Mouse (Mus musculus) heart, embryonic 15.5 days (tissue): ENCODE results near the gene Best2. TPM values are rescaled to one million over a fixed set of nuclear protein-coding genes. Genes with fewer than 3 reads are reported as not detected.

Experiments
- ATAC-seq: fragments of 200-750 bp; cut with Nextera tagmentation; replicated peaks from 2 replicates; pipeline ENCODE4 v1.8.0; 2017; ENCODE audit warnings: low read depth, moderate TSS enrichment; ENCODE audit not compliant: insufficient number of reproducible peaks, insufficient read depth, low FRiP score
- H3K27ac ChIP-seq: fragments of 300-500 bp; sonication (generic); 2 replicates; pipeline ENCODE4 v1.5.1; 2015; ENCODE audit warnings: mild to moderate bottlenecking, inconsistent platforms
- H3K27me3 ChIP-seq: fragments of 300-500 bp; sonication (generic); 2 replicates; pipeline ENCODE4 v1.6.1; 2015; ENCODE audit warnings: inconsistent platforms
- H3K36me3 ChIP-seq: fragments of 300-500 bp; sonication (generic); 2 replicates; pipeline ENCODE4 v1.6.1; 2015; ENCODE audit warnings: mild to moderate bottlenecking, inconsistent platforms
- H3K4me1 ChIP-seq: fragments of 300-500 bp; sonication (generic); replicated peaks from 2 replicates; pipeline ENCODE4 v1.6.1; 2015; ENCODE audit warnings: inconsistent platforms
- H3K4me2 ChIP-seq: fragments of 300-500 bp; sonication (generic); 2 replicates; pipeline ENCODE4 v1.6.1; 2015; ENCODE audit warnings: inconsistent platforms, mild to moderate bottlenecking, moderate library complexity
- H3K4me3 ChIP-seq: fragments of 300-500 bp; sonication (generic); 2 replicates; pipeline ENCODE4 v1.5.1; 2015; ENCODE audit warnings: mild to moderate bottlenecking, inconsistent platforms
- H3K9ac ChIP-seq: fragments of 300-500 bp; sonication (generic); 2 replicates; pipeline ENCODE4 v1.6.1; 2015; ENCODE audit warnings: mild to moderate bottlenecking, inconsistent platforms
- H3K9me3 ChIP-seq: fragments of 300-500 bp; sonication (generic); replicated peaks from 2 replicates; pipeline ENCODE4 v1.6.1; 2016; ENCODE audit warnings: inconsistent platforms
- WGBS: fragments of 180-500 bp; shearing (Covaris S2); methylation state at CpG from one replicate; pipeline ENCODE4 v1.1.7; 2015; ENCODE audit warnings: mixed read lengths; 5-methylcytosine and 5-hydroxymethylcytosine counted together
- polyA plus RNA-seq: library from polyadenylated mRNA; unstranded; fragments of >200 nt; fragmentation: Nextera tagmentation; extraction: Ambion mirVana; gene quantifications from 2 replicates; pipeline ENCODE4 v1.2.1, GENCODE M21; 2015

Gene Best2
- polyA plus RNA-seq, 1 experiment from 2014 or later: not detected

DNA sequence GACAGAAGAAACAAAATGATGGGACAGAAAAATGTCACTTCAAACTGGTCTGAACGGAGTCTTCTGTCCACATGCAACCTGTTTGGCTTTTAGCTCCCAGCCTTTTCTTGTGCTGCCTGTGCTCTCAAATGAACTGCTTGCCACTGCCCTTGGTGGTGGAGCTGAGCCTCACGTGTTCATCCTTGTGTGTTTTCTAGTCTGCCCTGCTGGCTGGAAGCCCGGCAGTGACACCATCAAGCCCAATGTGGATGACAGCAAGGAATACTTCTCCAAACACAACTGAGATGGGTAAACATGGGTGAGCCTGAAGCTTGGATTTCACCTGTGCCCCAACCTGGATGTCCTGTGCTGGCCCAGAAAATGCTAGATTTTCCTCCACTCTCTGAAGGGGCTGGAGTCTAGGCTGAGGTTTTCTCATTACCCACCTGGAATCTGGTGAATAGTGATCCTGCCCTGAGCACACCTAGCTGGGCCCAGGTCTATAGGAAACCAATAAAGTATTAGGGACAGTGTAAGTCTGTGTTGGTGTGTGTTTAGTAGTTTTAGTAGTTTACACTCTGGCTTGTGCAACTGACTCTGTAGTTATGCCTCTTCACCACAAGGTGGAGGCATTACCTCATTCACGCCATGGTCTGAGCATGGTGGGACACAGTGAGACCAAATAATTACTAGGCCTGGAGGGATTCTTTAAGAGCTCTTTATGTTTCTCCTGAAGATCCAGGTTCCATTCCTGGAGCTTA is 40.4 kb downstream of the Best2 start:
- no peak for ATAC-seq
- no peaks in the 10 kb centered on the region for H3K27me3 ChIP-seq
- H3K4me2 ChIP-seq: no peak overlapping the region
- WGBS: 62% methylated on average over 4 of the region's 4 CpGs
- H3K4me3 ChIP-seq: no peak overlapping the region
- peaks cover 46% of the 10 kb centered on the region for H3K4me1 ChIP-seq
- no peak overlapping the region for H3K27ac ChIP-seq
- no peak overlapping the region for H3K9ac ChIP-seq
- H3K36me3 ChIP-seq: peaks cover 31% of the 10 kb centered on the region
- H3K9me3 ChIP-seq: no peaks in the 10 kb centered on the region

- H3K4me1 ChIP-seq: peaks cover 47% of the 10 kb centered on the region
Measured at GRCm38 (mm10) chr8:84973079-84973478, 41.3 kb downstream of the Best2 start.

GRCm38 (mm10) chr8:84970913-84971312 is 43.4 kb downstream of the Best2 start:
- peak overlapping the region; percentile 87 for H3K9ac ChIP-seq
- WGBS: 42% methylated on average over 5 of the region's 5 CpGs
- no peak for ATAC-seq
- H3K4me3 ChIP-seq: peak overlapping the region; percentile 63
- no peak overlapping the region for H3K27ac ChIP-seq
- H3K4me2 ChIP-seq: peak overlapping the region; percentile 80
- peaks cover 31% of the 10 kb centered on the region for H3K36me3 ChIP-seq
- no peaks in the 10 kb centered on the region for H3K9me3 ChIP-seq
- H3K27me3 ChIP-seq: no peaks in the 10 kb centered on the region
- peaks cover 42% of the 10 kb centered on the region for H3K4me1 ChIP-seq

More at GRCm38 (mm10) chr8:84973079-84973478, 41.3 kb downstream of the Best2 start:
- H3K27me3 ChIP-seq: no peaks in the 10 kb centered on the region
- H3K36me3 ChIP-seq: peaks cover 31% of the 10 kb centered on the region
- ATAC-seq: no peak
- H3K9me3 ChIP-seq: no peaks in the 10 kb centered on the region
- 87% methylated on average over 1 of the region's 1 CpGs for WGBS
- no peak overlapping the region for H3K27ac ChIP-seq
- no peak overlapping the region for H3K4me2 ChIP-seq
- H3K9ac ChIP-seq: no peak overlapping the region
- no peak overlapping the region for H3K4me3 ChIP-seq

DNA sequence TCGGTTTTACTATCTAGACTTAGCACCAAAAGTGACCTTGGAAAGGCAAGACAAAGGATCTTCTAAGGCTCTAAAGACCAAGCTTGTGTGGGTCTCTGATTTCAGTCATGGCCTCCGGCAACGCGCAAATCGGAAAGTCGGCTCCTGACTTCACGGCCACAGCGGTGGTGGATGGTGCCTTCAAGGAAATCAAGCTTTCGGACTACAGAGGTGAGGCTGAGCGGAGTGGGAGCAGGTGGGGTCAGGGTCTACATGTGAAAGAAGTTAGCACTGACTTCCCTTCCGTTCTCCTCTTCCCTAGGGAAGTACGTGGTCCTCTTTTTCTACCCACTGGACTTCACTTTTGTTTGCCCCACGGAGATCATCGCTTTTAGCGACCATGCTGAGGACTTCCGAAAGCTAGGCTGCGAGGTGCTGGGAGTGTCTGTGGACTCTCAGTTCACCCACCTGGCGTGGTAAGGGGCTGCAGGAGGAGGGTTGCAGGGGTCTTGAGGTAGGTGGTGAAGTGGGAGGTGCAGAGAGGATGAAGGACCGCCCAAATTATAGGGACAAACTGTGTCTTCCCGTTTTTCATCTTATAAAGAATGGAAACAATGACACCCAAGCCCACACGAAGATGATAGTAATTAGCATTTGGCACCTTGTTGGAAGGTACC is 44.1 kb downstream of the Best2 start:
- H3K9me3 ChIP-seq: no peaks in the 10 kb centered on the region
- peak overlapping the region; percentile 80 for H3K4me2 ChIP-seq
- H3K27me3 ChIP-seq: no peaks in the 10 kb centered on the region
- H3K36me3 ChIP-seq: peaks cover 31% of the 10 kb centered on the region
- peak overlapping the region; percentile 87 for H3K9ac ChIP-seq
- 9% methylated on average over 21 of the region's 21 CpGs for WGBS
- ATAC-seq: no peak
- peak overlapping the region; percentile 87 for H3K27ac ChIP-seq
- H3K4me1 ChIP-seq: peaks cover 39% of the 10 kb centered on the region
- peak overlapping the region; percentile 63 for H3K4me3 ChIP-seq

GRCm38 (mm10) chr8:84969241-84970134 is 44.8 kb downstream of the Best2 start, which contains the start of the genes Gm49661, Prdx2 and Rnaseh2a:
Gene Gm49661, minus strand, starts transcription at chr8:84969433.
Gene Prdx2, plus strand, starts transcription at chr8:84969587.
Gene Rnaseh2a, minus strand, starts transcription at chr8:84969767.
- H3K9ac ChIP-seq: peak within 1 kb of the TSS; percentile 87
- H3K9me3 ChIP-seq: no peaks in the 10 kb centered on the region
- H3K27ac ChIP-seq: peak within 1 kb of the TSS; percentile 87
- H3K4me3 ChIP-seq: peak within 1 kb of the TSS; percentile 63
- peak; percentile 56 for ATAC-seq
- peak within 1 kb of the TSS; percentile 80 for H3K4me2 ChIP-seq
- H3K27me3 ChIP-seq: no peaks in the 10 kb centered on the region
- WGBS: under 1% methylated on average over 56 of the region's 56 CpGs
- peaks cover 31% of the 10 kb centered on the region for H3K36me3 ChIP-seq
- H3K4me1 ChIP-seq: peaks cover 39% of the 10 kb centered on the region

DNA sequence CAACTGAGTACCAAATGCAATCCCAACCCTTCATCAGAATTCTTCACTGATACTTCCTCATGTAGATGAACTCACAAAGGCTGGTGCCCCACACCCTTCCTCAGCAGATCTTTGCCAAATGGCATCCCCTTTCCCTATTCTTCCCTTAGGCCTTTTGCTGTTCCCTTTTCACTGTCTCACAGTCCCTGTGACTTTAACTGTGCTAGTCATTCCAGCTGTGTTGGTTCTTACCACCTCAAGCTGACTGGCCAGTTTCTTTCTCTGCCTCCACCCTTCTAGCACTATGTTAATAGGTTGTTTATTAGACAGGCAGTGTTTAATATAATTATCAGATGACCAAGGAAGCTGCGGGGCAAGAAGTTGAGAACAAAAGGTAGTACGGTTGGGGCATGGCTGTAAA is 45.7 kb downstream of the Best2 start:
- no peaks in the 10 kb centered on the region for H3K9me3 ChIP-seq
- H3K36me3 ChIP-seq: peaks cover 27% of the 10 kb centered on the region
- WGBS: 27% methylated on average over 2 of the region's 2 CpGs
- peak overlapping the region; percentile 87 for H3K9ac ChIP-seq
- no peak for ATAC-seq
- peak overlapping the region; percentile 87 for H3K27ac ChIP-seq
- H3K27me3 ChIP-seq: no peaks in the 10 kb centered on the region
- peaks cover 38% of the 10 kb centered on the region for H3K4me1 ChIP-seq
- H3K4me3 ChIP-seq: peak overlapping the region; percentile 63
- H3K4me2 ChIP-seq: peak overlapping the region; percentile 80

DNA sequence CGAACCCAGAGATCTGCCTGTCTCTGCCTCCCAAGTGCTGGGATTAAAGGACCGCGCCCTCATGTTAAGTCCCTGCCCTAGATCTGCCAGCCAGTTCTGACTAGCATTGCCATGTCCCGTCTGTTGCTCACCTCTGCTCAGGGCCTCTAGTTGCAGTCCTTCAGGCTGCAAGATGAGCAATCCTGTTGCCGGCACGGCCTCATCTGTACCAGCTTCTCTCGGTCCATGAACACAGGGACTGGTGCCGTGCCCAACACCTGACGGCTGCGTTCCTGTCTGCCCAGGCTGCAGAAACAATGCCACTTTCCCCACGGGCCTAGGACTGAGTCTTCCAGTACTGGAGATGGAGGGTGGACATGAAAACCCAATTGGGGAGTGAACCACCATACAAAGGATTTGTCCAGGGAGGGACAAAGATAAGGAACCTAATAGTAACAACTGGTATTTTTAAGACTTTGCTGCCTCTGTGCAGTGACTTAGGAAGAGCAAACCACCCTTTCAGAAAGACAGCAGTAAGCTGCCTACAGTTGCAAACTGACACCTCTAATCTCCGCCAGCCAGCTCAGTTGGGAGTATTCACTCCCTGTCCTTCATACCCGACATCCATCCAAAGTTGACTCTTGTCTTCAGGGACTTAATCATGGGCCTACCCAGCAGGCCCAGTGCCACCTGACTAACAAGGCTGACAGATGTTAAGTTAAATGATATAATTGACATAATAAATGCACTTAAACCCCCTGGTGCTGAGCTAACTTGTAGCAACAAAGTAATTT is 46.6 kb downstream of the Best2 start:
- no peak overlapping the region for H3K4me3 ChIP-seq
- peaks cover 36% of the 10 kb centered on the region for H3K4me1 ChIP-seq
- 84% methylated on average over 13 of the region's 13 CpGs for WGBS
- H3K4me2 ChIP-seq: peak overlapping the region; percentile 80; the same call in 1 of the 2 replicates
- peaks cover 18% of the 10 kb centered on the region for H3K36me3 ChIP-seq
- no peak for ATAC-seq
- no peak overlapping the region for H3K27ac ChIP-seq
- H3K27me3 ChIP-seq: no peaks in the 10 kb centered on the region
- H3K9me3 ChIP-seq: no peaks in the 10 kb centered on the region
- H3K9ac ChIP-seq: no peak overlapping the region

DNA sequence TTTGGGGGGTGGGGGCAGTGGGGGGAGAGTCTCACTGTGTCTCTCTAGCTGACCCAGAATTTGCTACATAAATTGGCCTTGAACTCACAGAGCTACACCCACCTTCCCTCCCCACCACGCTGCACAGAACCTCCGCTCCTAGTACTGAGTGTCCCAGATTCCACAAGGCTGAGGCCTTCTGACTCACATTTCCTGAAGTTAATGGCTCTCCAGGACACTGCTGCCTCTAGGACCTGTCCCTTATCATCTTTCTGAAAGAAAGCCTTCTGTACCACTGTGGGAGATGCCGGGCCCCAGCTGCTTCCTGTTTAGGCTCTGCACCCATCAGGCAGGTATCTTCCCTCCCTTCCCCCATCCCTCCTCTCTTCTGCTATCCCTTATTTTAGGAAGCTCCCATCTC is 47.7 kb downstream of the Best2 start:
- Histone ChIP-seq H3K27ac (peak overlapping the region; percentile 43), H3K9ac (no peak overlapping the region), H3K27me3 (no peaks in the 10 kb centered on the region), H3K4me1 (peaks cover 36% of the 10 kb centered on the region), H3K36me3 (peaks cover 6% of the 10 kb centered on the region), H3K4me2 (peak overlapping the region; percentile 93; the same call in 1 of the 2 replicates), H3K4me3 (no peak overlapping the region), H3K9me3 (no peaks in the 10 kb centered on the region)
- WGBS: 40% methylated on average over 3 of the region's 3 CpGs
- ATAC-seq: no peak

DNA sequence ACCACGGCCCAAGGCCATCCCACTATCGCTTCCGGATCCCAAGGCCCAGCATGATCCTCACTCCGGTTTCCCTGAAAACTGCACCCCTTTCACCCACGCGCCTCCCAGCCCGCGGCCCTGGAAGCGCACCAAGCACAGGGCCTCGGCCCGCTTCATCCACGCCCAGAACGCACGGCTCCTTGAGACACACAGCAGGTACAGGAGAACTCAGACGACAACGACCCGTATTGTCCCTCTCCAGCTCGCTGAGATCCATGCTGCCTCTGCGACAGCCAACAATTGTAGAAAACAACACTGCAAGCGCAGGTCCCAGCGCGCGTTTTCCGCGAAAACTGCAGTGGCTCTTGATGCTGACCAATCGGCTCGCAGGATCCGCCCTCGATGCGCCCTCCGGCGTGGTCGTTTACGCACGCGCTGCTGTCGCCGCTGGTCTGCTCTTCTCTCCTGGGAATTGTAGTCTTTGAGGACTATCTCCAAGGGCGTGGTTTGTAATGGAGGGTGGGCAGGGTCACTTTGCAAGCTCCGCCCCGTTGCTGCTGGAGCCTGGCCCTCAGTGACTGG is 48.5 kb downstream of the Best2 start:
- Histone ChIP-seq H3K27ac (peak overlapping the region; percentile 78), H3K4me1 (peaks cover 31% of the 10 kb centered on the region), H3K27me3 (no peaks in the 10 kb centered on the region), H3K4me3 (peak overlapping the region; percentile 75), H3K36me3 (peaks cover 2% of the 10 kb centered on the region; the same call in 1 of the 2 replicates), H3K4me2 (peak overlapping the region; percentile 93), H3K9me3 (no peaks in the 10 kb centered on the region), H3K9ac (peak overlapping the region; percentile 74)
- under 1% methylated on average over 41 of the region's 41 CpGs for WGBS
- ATAC-seq: peak; percentile 84

DNA sequence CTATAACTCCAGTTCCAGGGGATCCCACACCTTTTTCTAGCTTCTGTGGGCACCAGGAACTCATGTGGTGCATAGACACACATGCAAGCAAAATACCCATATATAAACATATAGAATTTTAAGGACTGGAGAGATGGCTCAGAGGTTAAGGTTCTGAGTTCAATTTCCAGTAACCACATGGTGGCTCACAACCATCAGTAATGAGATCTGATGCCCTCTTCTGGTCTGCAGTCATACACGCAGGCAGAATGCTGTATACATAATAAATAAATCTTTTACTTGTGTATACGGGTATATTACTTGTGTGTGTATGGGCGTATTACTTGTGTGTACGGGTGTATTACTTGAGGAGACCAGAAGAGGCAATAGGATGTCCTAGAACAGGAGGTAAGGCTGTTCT is 50.4 kb downstream of the Best2 start:
- Histone ChIP-seq H3K36me3 (no peaks in the 10 kb centered on the region), H3K9me3 (no peaks in the 10 kb centered on the region), H3K9ac (no peak overlapping the region), H3K27ac (no peak overlapping the region), H3K4me2 (no peak overlapping the region), H3K4me1 (peaks cover 34% of the 10 kb centered on the region), H3K4me3 (no peak overlapping the region), H3K27me3 (no peaks in the 10 kb centered on the region)
- ATAC-seq: no peak
- WGBS: 89% methylated on average over 4 of the region's 4 CpGs
